Mouse (Mus musculus): ENCODE results near the gene Als2cl. TPM values are rescaled to one million over a fixed set of nuclear protein-coding genes. Genes with fewer than 3 reads are reported as not detected.

The Als2cl gene
- 2.9 and 3.0 TPM in 2 replicates for polyA plus RNA-seq (2012; rRNA removed)

DNA sequence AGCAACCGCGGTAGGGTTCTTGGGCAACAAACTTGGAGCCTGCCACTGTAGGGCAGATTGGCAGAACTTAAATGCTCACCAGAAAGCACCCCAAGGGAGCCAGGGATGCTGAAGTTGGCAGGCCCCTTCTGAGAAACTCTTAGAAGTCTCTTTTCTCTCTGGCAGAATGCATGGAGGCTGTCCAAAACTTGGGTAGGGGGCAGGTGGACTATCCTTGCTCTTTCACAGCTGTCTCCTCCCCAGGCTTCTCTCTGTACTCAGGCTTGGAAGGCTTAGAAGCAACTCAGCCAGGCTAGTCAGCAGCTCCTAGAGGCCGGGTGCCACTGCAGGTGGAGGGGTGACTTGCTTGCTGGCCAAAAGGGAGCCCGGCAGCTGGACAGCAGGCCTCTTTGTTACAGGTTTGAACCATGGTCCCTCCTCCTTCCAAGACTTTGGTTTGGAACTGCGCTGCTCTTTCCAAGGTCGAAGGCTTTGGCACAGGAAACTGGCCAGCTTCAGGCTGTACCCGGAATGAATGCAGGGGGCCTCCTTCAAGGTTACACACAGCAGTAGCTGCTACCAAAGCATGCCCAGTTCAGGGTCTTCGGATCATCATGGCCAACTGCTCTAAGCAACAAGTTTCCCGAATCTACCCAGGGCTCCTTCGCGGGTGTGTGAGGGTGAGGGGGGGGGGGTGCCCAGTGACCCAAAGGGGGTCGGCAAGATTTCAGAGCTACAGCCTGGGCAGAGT is at the start of gene Als2cl:
Gene Als2cl (plus strand): TSS at position 680 of the 730 bp plus-strand sequence.

DNA sequence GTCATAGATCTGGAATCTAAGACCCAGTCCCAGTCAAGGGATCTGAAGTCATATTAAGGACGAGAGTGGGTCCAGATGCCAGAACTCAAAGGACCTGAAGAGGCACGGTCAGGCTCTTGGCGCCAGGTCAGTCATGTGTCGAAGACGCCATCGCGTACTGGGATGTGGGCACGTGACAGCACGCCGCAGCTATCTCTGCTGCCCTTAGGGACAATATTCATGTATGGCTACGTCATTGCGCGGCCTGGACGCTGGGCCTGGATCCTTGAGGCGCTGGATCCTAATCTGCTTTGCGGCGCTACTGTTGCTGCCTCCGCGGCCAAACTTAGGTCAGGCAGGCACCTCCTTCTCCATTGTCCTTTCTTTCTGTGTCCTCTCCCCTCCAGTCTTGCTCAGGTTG is 45.3 kb upstream of the Als2cl start, which contains the start of gene Prss45:
Gene Prss45 (plus strand): TSS at position 178 of the 400 bp plus-strand sequence.

DNA sequence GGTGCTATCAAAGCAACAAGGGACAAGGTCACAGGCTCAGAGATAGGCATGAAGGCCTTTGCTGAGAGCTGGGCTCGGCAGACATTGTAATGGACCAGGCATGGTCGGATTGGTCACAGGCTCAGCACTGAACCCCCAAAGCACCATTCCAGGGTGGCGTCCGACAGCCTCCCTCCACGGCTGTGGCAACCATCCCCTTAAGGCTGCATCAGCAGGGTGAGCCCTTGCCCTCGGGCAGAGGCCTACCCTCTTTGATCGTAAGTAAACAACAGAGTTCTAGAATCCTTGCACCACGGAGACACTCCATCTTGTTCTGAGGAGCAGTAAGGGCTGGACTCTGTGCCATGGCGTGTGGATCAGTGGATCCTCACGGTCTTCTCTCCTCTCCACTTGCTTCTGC is 35.5 kb upstream of the Als2cl start, which contains the start of gene Prss46:
Gene Prss46 (plus strand): TSS at position 301 of the 400 bp plus-strand sequence.

DNA sequence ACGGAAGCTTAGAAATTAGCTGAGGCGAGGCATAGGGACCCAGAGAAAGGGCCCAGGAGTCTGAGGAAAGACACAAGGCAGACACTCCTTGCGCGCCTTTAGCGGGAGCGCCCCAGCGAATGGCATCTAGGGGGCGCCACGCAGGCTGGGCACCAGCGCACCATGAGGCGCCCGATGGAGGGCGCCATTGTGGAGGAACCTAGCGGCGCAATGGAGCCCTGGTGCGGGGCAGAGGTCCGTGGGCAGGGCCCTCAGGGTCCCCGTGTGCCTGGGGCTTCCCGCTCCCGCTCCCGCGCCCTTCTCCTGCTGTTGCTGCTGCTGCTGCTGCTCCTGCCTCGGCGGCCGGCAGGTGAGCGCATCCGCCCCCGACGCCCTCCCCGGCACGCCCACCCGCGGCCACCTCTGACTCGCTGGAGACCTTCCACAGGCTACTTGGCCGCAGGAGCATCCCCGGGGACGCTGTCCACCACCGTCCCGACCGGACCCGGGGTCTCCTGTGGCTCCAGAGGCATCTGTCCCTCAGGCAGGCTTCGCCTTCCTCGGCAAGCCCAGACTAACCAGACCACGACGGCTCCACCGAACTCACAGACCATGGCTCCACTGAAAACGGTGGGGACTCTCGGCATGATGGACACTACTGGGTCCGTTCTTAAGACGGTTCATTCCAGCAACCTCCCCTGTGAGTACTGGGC is 21.7 kb upstream of the Als2cl start, which contains the start of gene Prss50:
Gene Prss50 (plus strand): TSS at position 187 of the 692 bp plus-strand sequence.

DNA sequence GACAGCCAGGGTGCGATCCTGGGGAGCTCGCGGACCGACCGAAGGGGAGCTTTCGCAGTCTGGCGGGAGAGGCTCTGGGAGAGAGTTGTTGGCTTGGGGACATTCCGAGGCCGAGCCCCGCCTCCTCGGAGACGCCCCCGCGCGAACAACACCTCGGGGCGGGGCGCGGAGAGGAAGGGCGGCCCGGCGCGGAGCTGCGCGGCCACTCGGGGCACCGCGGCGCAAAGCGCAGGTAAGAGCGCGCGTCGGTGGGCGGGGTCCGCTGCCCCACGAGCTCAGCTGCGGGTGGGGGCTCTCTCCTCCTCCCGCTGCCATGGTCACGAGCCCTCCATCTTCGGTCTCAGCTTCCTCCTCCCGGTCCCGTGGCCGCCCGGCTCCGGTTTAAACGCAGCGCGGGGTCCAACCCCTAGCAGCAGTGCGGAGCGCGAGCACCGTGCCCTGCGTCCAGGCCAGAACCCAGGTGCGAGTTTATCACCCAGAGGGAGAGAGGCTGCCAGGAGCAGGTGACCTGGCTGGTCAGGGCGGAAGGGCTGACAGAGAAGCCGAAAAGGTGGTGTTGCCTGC is 410 bp downstream of the Als2cl start, which contains the start of gene Tmie:
Gene Tmie (minus strand): TSS at position 116 of the 564 bp plus-strand sequence.

DNA sequence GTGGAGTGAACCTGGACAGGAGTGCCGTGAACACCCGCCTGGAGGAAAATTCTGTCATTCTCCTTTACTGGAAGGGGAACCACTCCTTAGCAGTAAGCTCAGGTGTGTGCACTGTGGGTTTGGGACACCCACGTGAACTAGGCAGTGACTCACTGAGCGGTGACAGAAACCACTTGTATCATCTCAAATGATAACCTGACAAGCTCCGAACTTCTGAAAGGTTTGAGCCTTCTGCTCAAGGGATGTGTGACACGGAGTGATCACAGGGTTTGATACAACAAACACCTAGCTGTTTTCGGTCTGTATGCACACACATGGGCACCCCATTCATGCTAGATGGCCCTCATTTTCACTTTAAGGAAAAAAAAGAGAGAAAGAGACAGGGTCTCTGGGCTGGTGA is 37.1 kb downstream of the Als2cl start, which contains the start of gene Fam240a:
Gene Fam240a (minus strand): TSS at position 76 of the 400 bp plus-strand sequence.

DNA sequence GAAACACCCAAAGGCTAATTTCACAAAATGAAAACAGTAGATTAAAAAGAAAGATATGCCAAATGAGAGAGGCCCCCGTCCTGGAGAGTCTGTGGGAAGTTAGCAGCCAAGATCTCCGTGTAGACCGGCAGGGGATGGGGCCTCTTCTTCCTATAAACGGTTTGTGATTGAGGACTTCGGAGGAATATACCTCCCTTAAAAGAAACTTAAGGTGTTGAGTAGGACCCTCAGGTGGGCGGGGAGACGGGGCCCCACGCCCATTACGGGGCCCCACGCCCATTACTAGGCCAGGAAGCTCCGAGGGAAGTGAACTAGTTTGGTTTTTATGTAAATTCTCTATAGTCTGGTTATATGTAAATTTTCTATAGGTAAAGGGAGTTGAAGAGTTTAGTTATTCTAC is 66.3 kb downstream of the Als2cl start, which contains the start of gene Tdgf1:
Gene Tdgf1 (minus strand): TSS at position 233 of the 400 bp plus-strand sequence.

Other genes starting within 250 kb of the Als2cl start
- 10.3 and 11.3 TPM in 2 replicates for gene Nbeal2, start 225.7 kb upstream of the Als2cl start, polyA plus RNA-seq (2012; rRNA removed)
- gene Ccdc12, start 223.4 kb upstream of the Als2cl start, polyA plus RNA-seq (2012; rRNA removed), result 101 and 103 TPM in 2 replicates
- gene Myl3, start 138.0 kb upstream of the Als2cl start, polyA plus RNA-seq (2012; rRNA removed), result 0.39 and 5.7 TPM in 2 replicates
- 17.1 and 36.9 TPM in 2 replicates for gene Pth1r, start 132.7 kb upstream of the Als2cl start, polyA plus RNA-seq (2012; rRNA removed)
- not detected in 2 replicates for gene Prss42, start 81.7 kb upstream of the Als2cl start, polyA plus RNA-seq (2012; rRNA removed)
- gene Prss44, start 65.9 kb upstream of the Als2cl start, polyA plus RNA-seq (2012; rRNA removed), result not detected in 2 replicates
- not detected in 2 replicates for gene Prss43, start 53.2 kb upstream of the Als2cl start, polyA plus RNA-seq (2012; rRNA removed)
- 0.09 and 0.11 TPM in 2 replicates for gene Prss45, start 45.3 kb upstream of the Als2cl start, polyA plus RNA-seq (2012; rRNA removed)
- gene Prss46, start 35.4 kb upstream of the Als2cl start, polyA plus RNA-seq (2012; rRNA removed), result 0.04 TPM in 1 of 2 replicates, not detected in the other
- gene Prss50, start 21.9 kb upstream of the Als2cl start, polyA plus RNA-seq (2012; rRNA removed), result 0.06 and 0.12 TPM in 2 replicates
- 0.77 and 1.0 TPM in 2 replicates for gene Tmie, start 243 bp downstream of the Als2cl start, polyA plus RNA-seq (2012; rRNA removed)
- gene Fam240a, start 37.0 kb downstream of the Als2cl start, polyA plus RNA-seq (2012; rRNA removed), result not detected in 2 replicates
- 0.12 and 0.35 TPM in 2 replicates for gene Tdgf1, start 66.3 kb downstream of the Als2cl start, polyA plus RNA-seq (2012; rRNA removed)
- 0.15 and 0.23 TPM in 2 replicates for gene Lrrc2, start 71.7 kb downstream of the Als2cl start, polyA plus RNA-seq (2012; rRNA removed)
- 0.17 TPM in 1 of 2 replicates, not detected in the other for gene Rtp3, start 110.7 kb downstream of the Als2cl start, polyA plus RNA-seq (2012; rRNA removed)
- 0.29 and 0.38 TPM in 2 replicates for gene Ltf, start 139.4 kb downstream of the Als2cl start, polyA plus RNA-seq (2012; rRNA removed)
- 0.99 and 1.00 TPM in 2 replicates for gene Ccrl2, start 177.6 kb downstream of the Als2cl start, polyA plus RNA-seq (2012; rRNA removed)
- 47.7 and 50.7 TPM in 2 replicates for gene Lrrfip2, start 237.7 kb downstream of the Als2cl start, polyA plus RNA-seq (2012; rRNA removed)

Data from central nervous system, embryonic 14 days (tissue).